Mouse (Mus musculus) lung, embryonic 16.5 days (tissue): ENCODE results near the gene Spata22. TPM values are rescaled to one million over a fixed set of nuclear protein-coding genes. Genes with fewer than 3 reads are reported as not detected.

Source experiments
- ATAC-seq: fragments of 200-750 bp; cut with Nextera tagmentation; 2 replicates; pipeline ENCODE4 v1.8.0; 2017; ENCODE audit warnings: low read depth, mild to moderate bottlenecking, moderate library complexity
- H3K27ac ChIP-seq: fragments of 300-500 bp; sonication (generic); 2 replicates; pipeline ENCODE4 v1.5.1; 2014; ENCODE audit warnings: mild to moderate bottlenecking, control low read depth, low read length
- H3K27me3 ChIP-seq: fragments of 300-500 bp; sonication (generic); 2 replicates; pipeline ENCODE4 v1.6.1; 2014; ENCODE audit warnings: low read depth, low read length, mixed read lengths; ENCODE audit not compliant: control insufficient read depth, insufficient read depth
- H3K36me3 ChIP-seq: fragments of 300-500 bp; sonication (generic); 2 replicates; pipeline ENCODE4 v1.6.1; 2014; ENCODE audit warnings: low read length; ENCODE audit not compliant: control insufficient read depth, insufficient read depth
- H3K4me1 ChIP-seq: fragments of 300-500 bp; sonication (generic); replicated peaks from 2 replicates; pipeline ENCODE4 v1.6.1; 2014; ENCODE audit warnings: low read length, mixed read lengths; ENCODE audit not compliant: control insufficient read depth, insufficient read depth
- H3K4me2 ChIP-seq: fragments of 300-500 bp; sonication (generic); 2 replicates; pipeline ENCODE4 v1.6.1; 2014; ENCODE audit warnings: low read depth, low read length, control low read depth
- H3K4me3 ChIP-seq: fragments of 300-500 bp; sonication (generic); 2 replicates; pipeline ENCODE4 v1.5.1; 2014; ENCODE audit warnings: mild to moderate bottlenecking, low read length, control low read depth
- H3K9ac ChIP-seq: fragments of 300-500 bp; sonication (generic); 2 replicates; pipeline ENCODE4 v1.6.1; 2014; ENCODE audit warnings: low read length, control low read depth
- H3K9me3 ChIP-seq: fragments of 300-500 bp; sonication (generic); 2 replicates; pipeline ENCODE4 v1.6.1; 2016; ENCODE audit warnings: low read length; ENCODE audit not compliant: control insufficient read depth
- WGBS: fragments of 180-500 bp; shearing (Covaris S2); extraction: QIAGEN DNeasy Blood & Tissue Kit; methylation state at CpG from one replicate; pipeline ENCODE4 v1.1.7; 2014; 5-methylcytosine and 5-hydroxymethylcytosine counted together
- polyA plus RNA-seq: library from polyadenylated mRNA; unstranded; fragments of >200 nt; fragmentation: Nextera tagmentation; extraction: Ambion mirVana; gene quantifications from 2 replicates; pipeline ENCODE4 v1.2.1, GENCODE M21; 2015

Gene Spata22
- 0.21 TPM in 1 of 2 replicates, not detected in the other for polyA plus RNA-seq

DNA sequence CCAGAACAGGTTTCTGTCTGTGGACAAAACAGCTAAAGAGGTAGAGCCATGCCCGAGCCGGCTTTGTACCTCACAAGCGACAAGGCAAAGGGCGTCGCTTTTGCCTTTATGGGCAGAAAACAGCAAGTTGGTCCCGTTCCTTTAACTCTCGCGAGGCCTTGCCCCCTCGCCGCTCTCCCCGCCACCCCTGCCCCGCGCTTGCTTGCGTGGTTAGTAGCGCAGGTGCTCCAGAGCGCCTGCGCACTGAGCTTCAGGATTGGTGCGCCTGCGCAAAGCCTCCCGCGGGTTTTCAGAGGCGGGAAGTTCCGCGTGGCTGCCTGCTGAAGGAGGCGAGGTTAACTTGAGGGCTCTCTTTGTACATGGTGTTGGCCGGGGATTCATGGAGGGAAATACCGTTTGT, at the start of gene Spata22, which contains the start of the genes Aspa and Gm49340:
Spata22 (plus strand) TSS at position 300 of the 400 bp plus-strand sequence.
Aspa (minus strand) TSS at position 155 of the 400 bp plus-strand sequence.
Gm49340 (plus strand) TSS at position 300 of the 400 bp plus-strand sequence.
- H3K9me3 ChIP-seq = no peaks in the 10 kb centered on the region; the same call in 1 of the 2 replicates
- no peaks in the 10 kb centered on the region for H3K27me3 ChIP-seq
- H3K36me3 ChIP-seq = no peaks in the 10 kb centered on the region
- no peak within 1 kb of the TSS for H3K4me3 ChIP-seq
- no peak for ATAC-seq
- no peak within 1 kb of the TSS for H3K9ac ChIP-seq
- no peak within 1 kb of the TSS for H3K4me2 ChIP-seq
- H3K4me1 ChIP-seq = peaks cover 7% of the 10 kb centered on the region; the same call in 1 of the 2 replicates
- H3K27ac ChIP-seq = no peak within 1 kb of the TSS
- WGBS = 70% methylated on average over 27 of the region's 27 CpGs

- Histone ChIP-seq H3K4me2 (no peak overlapping the region), H3K4me3 (no peak overlapping the region), H3K9ac (no peak overlapping the region), H3K4me1 (peaks cover 10% of the 10 kb centered on the region), H3K27ac (no peak overlapping the region), H3K36me3 (no peaks in the 10 kb centered on the region), H3K9me3 (no peaks in the 10 kb centered on the region), H3K27me3 (no peaks in the 10 kb centered on the region)
- 27% methylated on average over 5 of the region's 5 CpGs for WGBS
- no peak for ATAC-seq
Measured at GRCm38 (mm10) chr11:73280710-73281109, 48.8 kb upstream of the Spata22 start.

DNA sequence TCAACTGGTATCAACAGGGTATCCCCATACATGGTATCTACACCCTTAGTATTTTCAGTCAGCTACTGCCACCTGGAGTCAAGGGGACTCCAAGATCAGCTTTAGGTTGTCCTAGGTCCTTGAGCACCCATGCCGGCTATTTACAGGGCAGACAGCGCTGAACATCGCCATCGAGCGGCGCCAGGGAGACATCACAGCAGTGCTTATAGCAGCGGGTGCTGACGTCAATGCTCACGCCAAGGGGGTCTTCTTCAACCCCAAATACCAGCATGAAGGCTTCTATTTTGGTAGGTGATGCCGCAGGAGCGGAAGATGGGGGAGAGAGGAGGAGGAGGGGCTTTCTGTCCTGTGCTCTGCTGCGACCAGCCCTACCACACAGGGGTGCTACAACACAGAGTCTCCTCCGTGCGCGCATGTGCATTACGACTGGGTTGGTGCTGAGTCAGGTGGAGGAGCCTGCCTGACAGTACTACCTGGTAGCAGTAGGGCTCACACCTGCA, 48.0 kb upstream of the Spata22 start:
- Histone ChIP-seq H3K9ac (peak overlapping the region; percentile 48; the same call in 1 of the 2 replicates), H3K36me3 (no peaks in the 10 kb centered on the region), H3K4me1 (peaks cover 10% of the 10 kb centered on the region), H3K9me3 (no peaks in the 10 kb centered on the region), H3K27ac (no peak overlapping the region), H3K4me3 (peak overlapping the region; percentile 39), H3K27me3 (no peaks in the 10 kb centered on the region), H3K4me2 (peak overlapping the region; percentile 65)
- peak; percentile 72 for ATAC-seq
- WGBS = 4% methylated on average over 16 of the region's 16 CpGs

DNA sequence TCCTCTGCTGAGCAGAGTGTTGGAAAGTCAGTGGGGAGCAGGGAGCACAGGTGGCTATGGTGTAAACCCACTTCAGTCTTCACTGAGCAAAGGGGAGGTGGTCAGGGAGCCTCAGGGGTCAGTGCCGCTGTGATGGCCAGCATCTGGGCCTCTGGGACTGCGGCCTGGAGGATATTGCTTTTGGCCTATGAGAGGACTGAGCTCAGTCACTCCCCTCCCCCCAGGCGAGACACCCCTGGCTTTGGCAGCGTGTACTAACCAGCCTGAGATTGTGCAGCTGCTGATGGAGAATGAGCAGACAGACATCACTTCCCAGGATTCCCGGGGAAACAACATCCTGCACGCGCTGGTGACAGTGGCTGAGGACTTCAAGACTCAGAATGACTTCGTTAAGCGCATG, 46.2 kb upstream of the Spata22 start:
- Histone ChIP-seq H3K4me2 (no peak overlapping the region), H3K27ac (peak overlapping the region; percentile 47; the same call in 1 of the 2 replicates), H3K27me3 (no peaks in the 10 kb centered on the region), H3K4me3 (no peak overlapping the region), H3K9me3 (no peaks in the 10 kb centered on the region), H3K36me3 (no peaks in the 10 kb centered on the region), H3K9ac (no peak overlapping the region), H3K4me1 (peaks cover 10% of the 10 kb centered on the region)
- WGBS = 41% methylated on average over 9 of the region's 9 CpGs
- ATAC-seq = peak; percentile 84

DNA sequence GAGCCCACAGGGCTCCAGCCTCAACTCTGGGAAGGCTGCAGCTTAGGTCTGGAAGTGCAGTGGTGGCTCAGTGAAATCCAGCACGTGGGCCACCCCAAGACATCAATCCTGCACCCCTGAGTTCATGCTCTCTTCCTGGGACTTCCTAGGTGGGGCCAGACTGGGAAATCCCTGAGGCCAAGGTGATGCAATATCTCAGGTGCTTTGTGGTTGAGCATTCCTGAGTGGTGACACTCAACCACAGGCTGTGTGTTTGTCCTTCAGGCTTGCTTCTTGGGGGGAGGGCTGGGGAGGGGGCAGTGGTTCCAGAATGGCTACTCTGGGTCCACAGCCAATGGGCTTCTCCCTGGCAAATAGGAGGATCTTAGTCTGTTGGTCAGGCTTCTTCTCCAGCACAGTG, 45.6 kb upstream of the Spata22 start:
- Histone ChIP-seq H3K9ac (0 out of 2 replicates have a peak overlapping the region, but pooled peaks have one; percentile 6), H3K27me3 (no peaks in the 10 kb centered on the region), H3K4me2 (no peak overlapping the region), H3K9me3 (no peaks in the 10 kb centered on the region), H3K36me3 (no peaks in the 10 kb centered on the region), H3K27ac (peak overlapping the region; percentile 47; the same call in 1 of the 2 replicates), H3K4me1 (peaks cover 10% of the 10 kb centered on the region), H3K4me3 (no peak overlapping the region)
- 44% methylated on average over 1 of the region's 1 CpGs for WGBS
- ATAC-seq = peak; percentile 1; the same call in 1 of the 2 replicates

GRCm38 (mm10) chr11:73284351-73284750, 45.2 kb upstream of the Spata22 start:
- H3K9ac ChIP-seq = no peak overlapping the region
- H3K4me1 ChIP-seq = peaks cover 10% of the 10 kb centered on the region
- peak; percentile 22; the same call in 1 of the 2 replicates for ATAC-seq
- no peak overlapping the region for H3K4me2 ChIP-seq
- no peaks in the 10 kb centered on the region for H3K36me3 ChIP-seq
- peak overlapping the region; percentile 47; the same call in 1 of the 2 replicates for H3K27ac ChIP-seq
- H3K4me3 ChIP-seq = no peak overlapping the region
- no peaks in the 10 kb centered on the region for H3K9me3 ChIP-seq
- no peaks in the 10 kb centered on the region for H3K27me3 ChIP-seq

DNA sequence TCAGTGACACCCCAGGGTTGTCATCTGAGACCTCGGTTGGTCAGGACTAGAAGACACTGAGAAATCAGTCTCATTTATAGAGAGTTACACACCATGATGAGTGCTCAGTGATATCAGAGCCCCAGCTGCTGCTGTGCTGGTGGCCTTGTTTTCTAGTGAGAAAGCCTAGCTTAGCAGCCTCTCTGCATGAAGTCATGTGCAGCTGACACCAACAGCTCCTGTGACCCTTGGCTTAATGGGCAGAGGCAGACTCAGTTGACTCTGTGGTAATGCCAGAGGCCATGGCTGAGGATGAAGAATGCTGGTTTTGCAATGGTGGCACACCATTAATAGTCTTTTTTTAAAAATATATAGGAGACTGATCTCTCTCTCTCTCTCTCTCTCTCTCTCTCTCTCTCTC, 39.9 kb upstream of the Spata22 start:
- 69% methylated on average over 1 of the region's 1 CpGs for WGBS
- Histone ChIP-seq H3K27ac (no peak overlapping the region), H3K36me3 (no peaks in the 10 kb centered on the region), H3K4me3 (no peak overlapping the region), H3K9ac (no peak overlapping the region), H3K9me3 (no peaks in the 10 kb centered on the region), H3K4me2 (no peak overlapping the region), H3K27me3 (no peaks in the 10 kb centered on the region), H3K4me1 (no peaks in the 10 kb centered on the region)
- peak; percentile 64 for ATAC-seq

DNA sequence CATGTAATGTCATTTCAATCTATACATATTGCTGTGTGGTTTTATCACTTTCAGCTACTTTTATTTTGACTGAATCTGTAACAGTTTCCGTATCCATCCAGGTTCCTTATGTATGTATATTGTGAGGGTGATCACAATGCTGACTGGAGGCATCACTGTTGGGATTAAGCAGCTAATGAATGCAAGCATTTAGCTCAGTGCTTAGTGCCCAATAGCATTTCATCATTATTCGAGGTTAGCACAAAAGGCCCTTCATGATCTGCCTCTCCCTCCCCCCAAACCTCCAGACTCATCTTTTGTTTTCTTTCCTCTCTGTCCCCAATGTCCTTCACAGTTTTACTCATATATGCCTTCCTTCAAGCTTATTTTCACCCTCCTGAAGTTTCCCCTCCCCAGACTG, 26.4 kb upstream of the Spata22 start:
- ATAC-seq = no peak
- H3K36me3 ChIP-seq = no peaks in the 10 kb centered on the region
- H3K27ac ChIP-seq = no peak overlapping the region
- H3K9ac ChIP-seq = no peak overlapping the region
- no peaks in the 10 kb centered on the region for H3K4me1 ChIP-seq
- H3K27me3 ChIP-seq = no peaks in the 10 kb centered on the region
- 61% methylated on average over 2 of the region's 2 CpGs for whole genome bisulfite sequencing
- no peak overlapping the region for H3K4me3 ChIP-seq
- H3K9me3 ChIP-seq = no peaks in the 10 kb centered on the region
- H3K4me2 ChIP-seq = no peak overlapping the region

DNA sequence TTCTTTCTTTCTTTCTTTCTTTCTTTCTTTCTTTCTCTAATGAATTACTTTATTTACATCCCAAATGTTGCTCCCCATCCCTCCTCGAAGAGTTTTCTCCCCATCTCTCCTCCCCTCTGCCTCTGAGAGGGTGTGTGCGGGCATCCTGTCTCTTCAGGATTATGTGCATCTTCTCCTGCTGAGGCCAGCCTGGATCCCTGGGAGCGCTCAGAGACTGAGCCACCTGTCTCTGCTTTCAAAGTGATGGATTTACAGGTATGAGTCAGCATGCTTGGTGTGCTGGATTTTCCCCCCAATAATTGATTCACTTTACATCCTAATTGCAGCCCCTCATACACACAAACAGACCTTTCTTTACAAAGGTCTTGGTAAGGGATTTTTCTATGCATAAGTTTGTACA, 13.6 kb upstream of the Spata22 start:
- Histone ChIP-seq H3K4me2 (no peak overlapping the region), H3K4me1 (no peaks in the 10 kb centered on the region), H3K4me3 (no peak overlapping the region), H3K36me3 (no peaks in the 10 kb centered on the region), H3K9ac (no peak overlapping the region), H3K27ac (no peak overlapping the region), H3K27me3 (no peaks in the 10 kb centered on the region), H3K9me3 (no peaks in the 10 kb centered on the region)
- ATAC-seq = no peak
- 46% methylated on average over 3 of the region's 3 CpGs for WGBS
